Mouse (Mus musculus) heart, adult 2 months (tissue): ENCODE results near the gene Nek9.

Experiments used
- CTCF ChIP-seq: fragments of 200-600 bp; IDR thresholded peaks from 2 replicates; pipeline ENCODE4 v1.8.1; 2022; ENCODE audit warnings: antibody characterized with exemption, mild to moderate bottlenecking, moderate library complexity
- POLR2A ChIP-seq: fragments of 200-500 bp; IDR thresholded peaks from 2 replicates; pipeline ENCODE4 v1.6.1; 2011; ENCODE audit warnings: mild to moderate bottlenecking, low read depth, low read length, control low read depth; ENCODE audit not compliant: insufficient read depth

DNA sequence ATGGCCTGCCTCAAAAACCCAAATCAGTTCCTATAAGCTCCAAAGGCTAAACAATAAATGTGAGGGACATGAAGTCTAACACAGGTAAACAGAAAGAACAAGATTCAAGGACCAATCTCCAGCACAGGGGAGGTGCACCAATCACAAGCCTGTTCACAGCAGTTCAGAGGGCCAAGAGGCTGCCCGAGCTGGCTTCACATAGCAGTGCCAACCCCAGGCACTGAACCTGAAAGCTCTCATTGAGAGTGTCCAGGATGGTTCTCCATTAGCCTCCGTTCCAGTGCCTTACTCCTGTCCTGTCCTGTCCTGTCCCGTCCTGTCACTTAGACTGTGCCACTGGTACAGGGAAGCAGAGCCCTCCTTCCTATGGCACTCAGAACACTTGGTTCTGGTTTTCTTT lies 8.0 kb upstream of the Nek9 start:
- TF ChIP-seq POLR2A (no peak), CTCF (no peak)
